Mouse (Mus musculus) kidney, adult 2 months (tissue): Measurements from ENCODE around the gene Prss23. TPM values are rescaled to one million over a fixed set of nuclear protein-coding genes. Genes with fewer than 3 reads are reported as not detected.

Source experiments
- DNase-seq: peaks from one replicate; pipeline ENCODE4 v3.0.0; 2021
- H3K27ac ChIP-seq: fragments of 200-500 bp; 2 replicates; pipeline ENCODE4 v1.5.1; 2012; ENCODE audit warnings: low read depth, low read length, control low read depth, inconsistent platforms; ENCODE audit not compliant: insufficient read depth
- H3K27me3 ChIP-seq: fragments of 200-500 bp; replicated peaks from 2 replicates; pipeline ENCODE4 v1.6.1; 2012; ENCODE audit warnings: mild to moderate bottlenecking, moderate library complexity, low read length, inconsistent platforms; ENCODE audit not compliant: control insufficient read depth, insufficient read depth
- H3K36me3 ChIP-seq: fragments of 200-500 bp; 2 replicates; pipeline ENCODE4 v1.6.1; 2012; ENCODE audit warnings: mild to moderate bottlenecking, moderate library complexity, low read length, inconsistent platforms; ENCODE audit not compliant: control insufficient read depth, insufficient read depth
- H3K4me1 ChIP-seq: fragments of 200-500 bp; 2 replicates; pipeline ENCODE4 v1.6.1; 2011; ENCODE audit warnings: low read length; ENCODE audit not compliant: control insufficient read depth, insufficient read depth
- H3K4me3 ChIP-seq: fragments of 200-500 bp; 2 replicates; pipeline ENCODE4 v1.5.1; 2011; ENCODE audit warnings: mild to moderate bottlenecking, low read depth, low read length, control low read depth; ENCODE audit not compliant: insufficient read depth
- CTCF ChIP-seq: fragments of 200-500 bp; conservative IDR thresholded peaks from 2 replicates; pipeline ENCODE4 v1.5.1; 2011; ENCODE audit warnings: low read depth, mild to moderate bottlenecking, control low read depth, low read length, moderate library complexity, mixed read lengths; ENCODE audit not compliant: insufficient read depth, insufficient read length
- POLR2A ChIP-seq: fragments of 200-500 bp; IDR thresholded peaks from one replicate; pipeline ENCODE4 v1.6.1; 2011; ENCODE audit warnings: low read depth, low read length, control low read depth
- WGBS: fragments of 180-500 bp; shearing (Covaris S2); methylation state at CpG from one replicate; pipeline ENCODE4 v1.1.7; 2018; 5-methylcytosine and 5-hydroxymethylcytosine counted together
- polyA plus RNA-seq: library from polyadenylated mRNA; depleted of rRNA; stranded (reverse); fragments of >200 nt; gene quantifications from 2 replicates; pipeline ENCODE4 v1.2.3, GENCODE M21; 2012; rRNA removed

The Prss23 gene
- polyA plus RNA-seq, result 136 and 138 TPM in 2 replicates

- DNase-seq, result no peak
- Histone ChIP-seq H3K27me3 (no peaks in the 10 kb centered on the region), H3K4me1 (no peaks in the 10 kb centered on the region), H3K27ac (no peak within 1 kb of the TSS), H3K36me3 (no peaks in the 10 kb centered on the region), H3K4me3 (no peak within 1 kb of the TSS)
- TF ChIP-seq CTCF (no peak), POLR2A (no peak)
- 88% methylated on average over 16 of the region's 16 CpGs for WGBS
Measured at GRCm38 (mm10) chr7:89526731-89527429, at the start of gene Prss23. Gene Prss23 (minus strand): TSS chr7:89527187.

- no peak for TF ChIP-seq POLR2A
- TF ChIP-seq CTCF, result no peak
- H3K36me3 ChIP-seq, result no peaks in the 10 kb centered on the region
- DNase-seq, result no peak
- H3K4me1 ChIP-seq, result no peaks in the 10 kb centered on the region
- 97% methylated on average over 3 of the region's 3 CpGs for WGBS
- H3K27me3 ChIP-seq, result no peaks in the 10 kb centered on the region
- H3K27ac ChIP-seq, result no peak overlapping the region
- no peak overlapping the region for H3K4me3 ChIP-seq
Measured at GRCm38 (mm10) chr7:89576127-89576526, 49.1 kb upstream of the Prss23 start.

- Histone ChIP-seq H3K27ac (no peak overlapping the region), H3K4me1 (no peaks in the 10 kb centered on the region), H3K4me3 (no peak overlapping the region), H3K36me3 (no peaks in the 10 kb centered on the region), H3K27me3 (no peaks in the 10 kb centered on the region)
- WGBS, result 97% methylated on average over 2 of the region's 2 CpGs
- DNase-seq, result no peak
- no peak for TF ChIP-seq CTCF
- no peak for TF ChIP-seq POLR2A
Measured at GRCm38 (mm10) chr7:89564569-89564968, 37.6 kb upstream of the Prss23 start.

- Histone ChIP-seq H3K27ac (no peak overlapping the region), H3K4me1 (no peaks in the 10 kb centered on the region), H3K4me3 (no peak overlapping the region), H3K27me3 (no peaks in the 10 kb centered on the region), H3K36me3 (no peaks in the 10 kb centered on the region)
- 72% methylated on average over 2 of the region's 2 CpGs for WGBS
- peak; percentile 16 for DNase-seq
- TF ChIP-seq CTCF (no peak), POLR2A (no peak)
Measured at GRCm38 (mm10) chr7:89563501-89563900, 36.5 kb upstream of the Prss23 start.

GRCm38 (mm10) chr7:89562140-89562539 is 35.2 kb upstream of the Prss23 start:
- Histone ChIP-seq H3K4me1 (no peaks in the 10 kb centered on the region), H3K27ac (no peak overlapping the region), H3K36me3 (no peaks in the 10 kb centered on the region), H3K27me3 (no peaks in the 10 kb centered on the region), H3K4me3 (no peak overlapping the region)
- 94% methylated on average over 2 of the region's 2 CpGs for WGBS
- TF ChIP-seq CTCF (no peak), POLR2A (no peak)
- DNase-seq, result no peak

GRCm38 (mm10) chr7:89560939-89561338 is 34.0 kb upstream of the Prss23 start:
- no peaks in the 10 kb centered on the region for H3K4me1 ChIP-seq
- no peaks in the 10 kb centered on the region for H3K27me3 ChIP-seq
- no peak for DNase-seq
- WGBS, result 78% methylated on average over 3 of the region's 3 CpGs
- H3K36me3 ChIP-seq, result no peaks in the 10 kb centered on the region
- no peak overlapping the region for H3K4me3 ChIP-seq
- TF ChIP-seq CTCF (no peak), POLR2A (no peak)
- no peak overlapping the region for H3K27ac ChIP-seq

- WGBS, result 56% methylated on average over 4 of the region's 4 CpGs
- Histone ChIP-seq H3K36me3 (no peaks in the 10 kb centered on the region), H3K27ac (no peak overlapping the region), H3K27me3 (no peaks in the 10 kb centered on the region), H3K4me1 (no peaks in the 10 kb centered on the region), H3K4me3 (no peak overlapping the region)
- TF ChIP-seq POLR2A (no peak), CTCF (no peak)
- peak; percentile 31 for DNase-seq
Measured at GRCm38 (mm10) chr7:89559633-89560032, 32.6 kb upstream of the Prss23 start.
